Mouse (Mus musculus) activated CD4-positive, CD25-positive, alpha-beta regulatory T cell, adult 4 months (primary cell): ENCODE results near the gene A930018P22Rik. TPM values are rescaled to one million over a fixed set of nuclear protein-coding genes. Genes with fewer than 3 reads are reported as not detected.

ENCODE experiments used
- ATAC-seq: one replicate; pipeline ENCODE4 v1.8.0; 2017
- polyA plus RNA-seq, 2 experiments: library from polyadenylated mRNA; unstranded; fragments of 100-300 nt; shearing (Covaris generic); gene quantifications; one replicate each; pipeline ENCODE4 v1.2.1; 2017

A930018P22Rik gene
- polyA plus RNA-seq, 2 experiments from 2014 or later, result not detected

DNA sequence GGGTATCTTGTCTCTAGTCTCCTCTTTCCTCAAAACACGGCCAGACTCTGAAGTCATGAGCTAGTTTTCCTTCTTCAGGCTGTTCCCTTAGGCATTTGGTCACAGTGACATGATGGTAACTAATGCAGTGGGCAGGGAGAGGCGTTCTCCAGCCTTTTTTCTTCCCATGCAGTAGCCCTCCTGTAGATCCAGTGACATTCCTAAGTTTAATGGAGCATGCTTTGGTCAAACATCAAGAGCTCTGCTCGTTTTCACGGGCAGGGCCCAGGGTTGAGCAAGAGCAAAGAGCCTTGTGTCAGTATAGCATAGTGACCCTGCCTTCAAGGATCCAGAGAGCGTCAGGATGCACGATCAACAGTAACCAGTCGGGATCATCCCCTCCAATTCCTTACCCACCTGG is 40.8 kb downstream of the A930018P22Rik start:
- ATAC-seq, result no peak

GRCm38 (mm10) chr2:104163978-104164487 is 41.5 kb downstream of the A930018P22Rik start:
- no peak for ATAC-seq

DNA sequence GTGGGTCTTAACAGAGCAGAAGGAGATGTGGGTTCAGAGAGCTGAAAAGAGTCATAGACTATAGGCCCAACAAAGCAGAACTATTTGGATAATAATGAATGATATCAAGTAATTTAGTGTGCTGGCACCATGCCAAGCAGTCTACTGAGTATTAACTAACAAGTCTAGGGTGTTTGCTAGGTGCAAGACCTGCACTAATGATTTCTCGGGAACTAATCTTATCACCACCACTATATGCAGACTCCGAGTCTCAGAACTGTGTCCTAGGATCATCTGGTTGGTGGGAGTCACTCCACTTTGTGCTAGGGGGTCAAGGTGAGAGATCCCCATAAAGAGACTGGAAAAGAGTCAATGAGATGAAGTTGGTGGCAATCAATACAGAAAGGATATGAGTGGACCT is 43.1 kb downstream of the A930018P22Rik start:
- ATAC-seq, result no peak

- no peak for ATAC-seq
Observed at GRCm38 (mm10) chr2:104167765-104168164, 45.2 kb downstream of the A930018P22Rik start.

DNA sequence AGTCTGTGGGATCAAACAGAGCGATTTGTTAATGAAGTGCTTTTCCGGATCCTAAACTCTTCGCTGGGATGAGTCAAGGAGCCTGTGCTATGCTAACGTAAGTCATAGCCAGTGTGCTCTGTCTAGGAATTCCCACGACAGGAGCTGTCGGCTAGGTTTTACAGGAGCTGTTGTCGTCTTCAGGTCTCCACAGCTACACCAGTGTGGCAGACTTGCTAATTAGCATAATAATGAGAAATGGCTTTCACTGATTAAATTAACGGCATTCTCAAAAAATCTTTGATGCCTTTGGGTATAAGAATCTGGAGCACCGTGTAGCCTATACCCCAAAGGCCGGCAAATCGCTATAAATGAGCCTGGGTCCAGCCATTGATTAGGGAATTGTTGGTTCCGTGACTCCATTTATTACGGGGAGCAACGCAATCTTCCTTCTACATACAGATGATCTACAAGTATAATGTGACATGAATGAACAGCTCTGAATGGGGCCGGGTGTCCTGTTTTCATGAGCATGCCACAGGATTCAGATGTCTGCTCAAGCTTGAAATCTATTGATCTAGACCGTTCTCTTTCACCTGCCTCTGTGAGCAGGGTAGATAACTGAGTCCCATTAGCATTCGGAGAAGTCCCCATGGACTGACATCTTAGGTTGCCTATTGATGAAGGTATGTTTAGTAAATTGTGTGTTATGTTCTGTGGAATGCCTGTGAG is 45.8 kb downstream of the A930018P22Rik start:
- no peak for ATAC-seq

DNA sequence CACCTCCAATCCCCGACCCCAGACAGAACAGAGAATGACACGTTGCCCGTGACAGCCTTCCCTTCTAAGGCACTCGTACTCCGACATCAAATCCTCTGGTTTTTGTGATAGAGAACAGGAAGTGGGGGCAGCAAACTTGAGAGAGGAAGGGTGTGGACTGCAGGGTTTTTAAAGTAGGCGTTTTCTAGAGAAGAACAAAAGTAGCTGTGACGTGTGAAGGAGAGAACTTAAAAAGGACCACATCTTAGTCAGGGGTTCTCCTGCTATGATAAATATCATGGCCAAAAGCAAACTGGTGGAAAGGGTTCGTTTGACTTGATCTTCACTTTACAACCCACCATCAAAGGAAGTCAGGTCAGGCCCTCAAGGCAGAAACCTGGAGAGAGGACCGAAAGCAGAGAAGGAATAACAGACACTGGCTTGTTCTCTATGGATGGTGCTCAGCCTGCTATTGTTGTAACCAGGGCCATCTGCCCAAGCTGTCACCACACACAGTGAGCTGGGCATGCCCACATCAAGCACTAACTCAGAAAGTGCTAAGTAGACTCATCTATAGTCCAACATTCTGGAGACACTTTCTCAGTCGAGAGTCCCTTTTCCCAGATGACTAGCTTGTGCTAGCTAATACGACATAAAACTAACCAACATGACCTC is 50.3 kb downstream of the A930018P22Rik start:
- peak; percentile 92 for ATAC-seq

DNA sequence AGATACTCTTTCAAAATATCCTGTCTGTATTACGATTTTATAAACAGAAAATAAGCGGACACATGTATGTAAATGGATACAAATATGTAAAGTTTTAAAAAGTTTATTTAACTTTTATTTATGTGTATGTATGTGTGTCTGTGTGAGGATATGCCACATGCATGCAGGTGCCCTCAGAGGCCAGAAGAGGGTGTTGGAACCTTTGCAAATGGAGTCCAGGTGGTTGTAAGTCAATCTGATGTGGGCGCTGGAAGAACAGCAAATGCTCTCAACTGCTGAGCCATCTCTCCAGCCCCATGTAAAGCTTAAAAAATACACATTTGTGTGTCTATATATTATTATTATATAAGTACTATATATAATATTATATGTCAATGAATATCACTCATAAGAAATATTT is 50.9 kb downstream of the A930018P22Rik start:
- no peak for ATAC-seq

Other genes with a start within 250 kb of the A930018P22Rik start
- 1 to 10 TPM in 1 of 2 experiments, under 1 TPM in 1; 0.21 to 1.6 TPM for gene Lmo2, start 164.8 kb upstream of the A930018P22Rik start, polyA plus RNA-seq
- 10 to 100 TPM; 44.4 to 46.3 TPM for gene Fbxo3, start 95.0 kb upstream of the A930018P22Rik start, polyA plus RNA-seq
- under 1 TPM in 1 of 2 experiments, not detected in 1; 0.59 TPM for gene 4931422A03Rik, start 94.4 kb upstream of the A930018P22Rik start, polyA plus RNA-seq
- gene Gm10912, start 56.9 kb upstream of the A930018P22Rik start, polyA plus RNA-seq, result not detected
- gene Gm10799, start 54.2 kb upstream of the A930018P22Rik start, polyA plus RNA-seq, result not detected
- not detected for gene Cd59b, start 52.9 kb upstream of the A930018P22Rik start, polyA plus RNA-seq
- gene Cd59a, start 27.0 kb upstream of the A930018P22Rik start, polyA plus RNA-seq, result under 1 TPM in 1 of 2 experiments, not detected in 1; 0.20 TPM